In genomic region chr11:68732066-68732465, GRCm38 (mm10) we compare ENCODE assay signal across 18 mouse cellular contexts. TPM values are rescaled to one million over a fixed set of nuclear protein-coding genes. Genes with fewer than 3 reads are reported as not detected.
DNase-seq lines count a peak whose midpoint lies in the region; TF ChIP-seq lines count a peak whose summit lies in the region.
"Had no signal": no experiment of that assay in that cellular context is flagged by ENCODE, and none has a peak within 500 bp of the region (broad histone marks: within the 10 kb centered on the region; RNA-seq: fewer than 3 reads in every experiment).

No protein-coding gene starts in this region.

- H3K4me1 ChIP-seq in cerebellum, adult 2 months (ENCODE audit: control insufficient read depth, insufficient read depth, low read length) = peaks cover 7% of the 10 kb centered on the region
- H3K4me1 ChIP-seq in brown adipose tissue, adult 24 weeks (ENCODE audit: control insufficient read depth, insufficient read depth, insufficient read length, low read length) = peaks cover 2% of the 10 kb centered on the region; the same call in 1 of the 2 replicates
- H3K4me1 ChIP-seq: forebrain, embryonic 12.5 days; hindbrain, embryonic 15.5 days had no signal

- peak; percentile 39 to 49 for DNase-seq in cerebellum, adult 2 months
- no peak for DNase-seq in cerebellum, adult 8-10 months
- no peak for DNase-seq in gastrocnemius, adult 2 months
- no peak for DNase-seq in gastrocnemius, postnatal 25 days
- peak; percentile 29 for DNase-seq in left cerebral cortex, postnatal 4 days
- no peak for DNase-seq in left cerebral cortex, postnatal 25 days (ENCODE audit: low spot score in 2 of 2)
- DNase-seq in B cell, adult 2 months = no peak
- DNase-seq: adrenal gland, adult 8-10 months; cerebellum, adult 11 months; cerebellum, postnatal 36 days; heart, adult 2 months had no signal

- H3K4me3 ChIP-seq in cerebellum, adult 2 months (replicated peaks; ENCODE audit: insufficient read depth, low read depth, low read length) = no peak overlapping the region
- no peak overlapping the region for H3K4me3 ChIP-seq in gastrocnemius, adult 2 months
- no peak overlapping the region for H3K4me3 ChIP-seq in brown adipose tissue, adult 24 weeks (ENCODE audit: insufficient read depth, low read depth, low read length)
- H3K4me3 ChIP-seq: embryonic facial prominence, embryonic 13.5 days; forebrain, embryonic 12.5 days; heart, adult 2 months; heart, embryonic 12.5 days; hindbrain, embryonic 15.5 days had no signal

- no peak for TF ChIP-seq POLR2A in cerebellum, adult 2 months (IDR thresholded peaks at IDR 0.05; ENCODE audit: borderline replicate concordance, insufficient read depth, low read length)

- intact Hi-C loops in gastrocnemius, adult 2 months (cut with DNase I) = no loop called here
- intact Hi-C loops in left cerebral cortex, postnatal 4 days (cut with DNase I) = no loop called here
- intact Hi-C loops in left cerebral cortex, postnatal 25 days (cut with DNase I) = no loop called here

- 14% methylated on average over 6 of the region's 6 CpGs for WGBS in cerebellum, adult 2 months

- TF ChIP-seq CTCF in cerebellum, adult 2 months (IDR thresholded peaks at IDR 0.05; ENCODE audit: borderline replicate concordance, insufficient read depth, low read depth, low read length) = no peak
- no peak for TF ChIP-seq CTCF in gastrocnemius, adult 2 months (IDR thresholded peaks at IDR 0.05)

- H3K27me3 ChIP-seq in cerebellum, adult 2 months (ENCODE audit: control insufficient read depth, insufficient read depth, low read length) = no peaks in the 10 kb centered on the region
- H3K27me3 ChIP-seq: CH12.LX; embryonic facial prominence, embryonic 13.5 days; forebrain, embryonic 12.5 days; heart, embryonic 12.5 days; hindbrain, embryonic 15.5 days; Patski had no signal

- no peak overlapping the region for H3K27ac ChIP-seq in cerebellum, adult 2 months (ENCODE audit: insufficient read depth, low read length)
- peak overlapping the region; percentile 24; the same call in 1 of the 2 replicates for H3K27ac ChIP-seq in gastrocnemius, adult 2 months
- peak overlapping the region; percentile 69; the same call in 1 of the 2 replicates for H3K27ac ChIP-seq in brown adipose tissue, adult 24 weeks (replicated peaks; ENCODE audit: low read depth, low read length)
- H3K27ac ChIP-seq: embryonic facial prominence, embryonic 13.5 days; forebrain, embryonic 12.5 days; heart, adult 2 months; hindbrain, embryonic 15.5 days had no signal

RNA-seq across cellular contexts. Expression of gene Myh10, which starts 40.7 kb away (rescaled TPM):
- polyA plus RNA-seq in cerebellum, adult 2 months (2012; rRNA removed) = 177 and 180 TPM in 2 replicates
- total RNA-seq in gastrocnemius, adult 2 months (2021) = 10 to 100 TPM; 12.3 to 28.6 TPM
- total RNA-seq in gastrocnemius, postnatal 25 days (2021) = 10 to 100 TPM; 18.7 to 20.5 TPM
- 100 to 1,000 TPM; 248 to 255 TPM for total RNA-seq in left cerebral cortex, postnatal 4 days (2021)
- 100 to 1,000 TPM; 197 to 215 TPM for total RNA-seq in left cerebral cortex, postnatal 25 days (2021)
- polyA plus RNA-seq in brown adipose tissue, adult 24 weeks (2012; ENCODE audit: insufficient read depth, insufficient read length, missing spikeins) = 15.5 and 17.2 TPM in 2 replicates

Comparison
In these comparisons a context has a peak if more than half of its experiments do, and no peak if none do; other contexts are left out.
1. DNase-seq: peak in cerebellum, adult 2 months (2 of 2) and left cerebral cortex, postnatal 4 days (single experiment); none in cerebellum, adult 8-10 months (single experiment), gastrocnemius, adult 2 months (single experiment), gastrocnemius, postnatal 25 days (single experiment), left cerebral cortex, postnatal 25 days (0 of 2) and B cell, adult 2 months (0 of 2).
2. RNA of gene Myh10, which starts 40.7 kb away (total RNA-seq): 248 to 255 TPM in left cerebral cortex, postnatal 4 days and 197 to 215 TPM in left cerebral cortex, postnatal 25 days; 12.3 to 28.6 TPM in gastrocnemius, adult 2 months and 18.7 to 20.5 TPM in gastrocnemius, postnatal 25 days; every median in the first group is over 4 times any median in the second.